Mouse (Mus musculus): ENCODE measurements around the gene Rtkn2. TPM values are rescaled to one million over a fixed set of nuclear protein-coding genes. Genes with fewer than 3 reads are reported as not detected.

The Rtkn2 gene
- polyA plus RNA-seq, 1 experiment, result not detected

GRCm38 (mm10) chr10:68030027-68030426 lies 50.7 kb downstream of the Rtkn2 start:
- 92% methylated on average over 6 of the region's 6 CpGs for WGBS
- DNase-seq (ENCODE audit: low read depth, low spot score), result no peak

GRCm38 (mm10) chr10:68035707-68036367 lies 56.5 kb downstream of the Rtkn2 start:
- DNase-seq (ENCODE audit: low read depth, low spot score), result no peak
- 92% methylated on average over 20 of the region's 20 CpGs for WGBS

GRCm38 (mm10) chr10:68036368-68036980 lies 57.1 kb downstream of the Rtkn2 start:
- DNase-seq (ENCODE audit: low read depth, low spot score), result no peak
- 81% methylated on average over 17 of the region's 17 CpGs for WGBS

- no peak for DNase-seq (ENCODE audit: low read depth, low spot score)
- 91% methylated on average over 8 of the region's 8 CpGs for WGBS
Measured at GRCm38 (mm10) chr10:68038997-68039624, 59.7 kb downstream of the Rtkn2 start.

GRCm38 (mm10) chr10:68039641-68040205 lies 60.4 kb downstream of the Rtkn2 start:
- WGBS, result 71% methylated on average over 14 of the region's 14 CpGs
- no peak for DNase-seq (ENCODE audit: low read depth, low spot score)

GRCm38 (mm10) chr10:68040394-68040793 lies 61.0 kb downstream of the Rtkn2 start:
- 78% methylated on average over 6 of the region's 6 CpGs for WGBS
- no peak for DNase-seq (ENCODE audit: low read depth, low spot score)

GRCm38 (mm10) chr10:68043973-68044372 lies 64.6 kb downstream of the Rtkn2 start:
- no peak for DNase-seq (ENCODE audit: low read depth, low spot score)
- WGBS, result 79% methylated on average over 6 of the region's 6 CpGs

GRCm38 (mm10) chr10:68044864-68045263 lies 65.5 kb downstream of the Rtkn2 start:
- no peak for DNase-seq (ENCODE audit: low read depth, low spot score)
- 96% methylated on average over 8 of the region's 8 CpGs for WGBS

- no peak for DNase-seq (ENCODE audit: low read depth, low spot score)
- 74% methylated on average over 8 of the region's 8 CpGs for WGBS
Measured at GRCm38 (mm10) chr10:68048641-68049305, 69.4 kb downstream of the Rtkn2 start.

- DNase-seq (ENCODE audit: low read depth, low spot score), result no peak
- 89% methylated on average over 13 of the region's 13 CpGs for WGBS
Measured at GRCm38 (mm10) chr10:68050882-68051281, 71.5 kb downstream of the Rtkn2 start.

- no peak for DNase-seq (ENCODE audit: low read depth, low spot score)
- 91% methylated on average over 14 of the region's 14 CpGs for WGBS
Measured at GRCm38 (mm10) chr10:68051316-68051933, 72.1 kb downstream of the Rtkn2 start.

- DNase-seq (ENCODE audit: low read depth, low spot score), result no peak
- 89% methylated on average over 8 of the region's 8 CpGs for WGBS
Measured at GRCm38 (mm10) chr10:68052307-68052706, 72.9 kb downstream of the Rtkn2 start.

GRCm38 (mm10) chr10:68054131-68054530 lies 74.8 kb downstream of the Rtkn2 start:
- 89% methylated on average over 5 of the region's 5 CpGs for WGBS

GRCm38 (mm10) chr10:68054706-68055105 lies 75.3 kb downstream of the Rtkn2 start:
- WGBS, result 75% methylated on average over 6 of the region's 6 CpGs
- DNase-seq (ENCODE audit: low read depth, low spot score), result no peak

More at GRCm38 (mm10) chr10:68054131-68054530, 74.8 kb downstream of the Rtkn2 start:
- DNase-seq (ENCODE audit: low read depth, low spot score), result no peak

GRCm38 (mm10) chr10:68057841-68058240 lies 78.5 kb downstream of the Rtkn2 start:
- WGBS, result 47% methylated on average over 3 of the region's 3 CpGs
- DNase-seq (ENCODE audit: low read depth, low spot score), result no peak

- WGBS, result 98% methylated on average over 1 of the region's 1 CpGs
- DNase-seq (ENCODE audit: low read depth, low spot score), result no peak
Measured at GRCm38 (mm10) chr10:68058378-68058777, 79.0 kb downstream of the Rtkn2 start.

GRCm38 (mm10) chr10:68060590-68061248 lies 81.3 kb downstream of the Rtkn2 start:
- 59% methylated on average over 16 of the region's 16 CpGs for WGBS

GRCm38 (mm10) chr10:68061249-68061615 lies 81.9 kb downstream of the Rtkn2 start:
- whole genome bisulfite sequencing, result 67% methylated on average over 8 of the region's 8 CpGs
- no peak for DNase-seq (ENCODE audit: low read depth, low spot score)

More at GRCm38 (mm10) chr10:68060590-68061248, 81.3 kb downstream of the Rtkn2 start:
- no peak for DNase-seq (ENCODE audit: low read depth, low spot score)
